Mouse (Mus musculus): ENCODE results near the gene Cyb5r3.

Cyb5r3 gene

DNA sequence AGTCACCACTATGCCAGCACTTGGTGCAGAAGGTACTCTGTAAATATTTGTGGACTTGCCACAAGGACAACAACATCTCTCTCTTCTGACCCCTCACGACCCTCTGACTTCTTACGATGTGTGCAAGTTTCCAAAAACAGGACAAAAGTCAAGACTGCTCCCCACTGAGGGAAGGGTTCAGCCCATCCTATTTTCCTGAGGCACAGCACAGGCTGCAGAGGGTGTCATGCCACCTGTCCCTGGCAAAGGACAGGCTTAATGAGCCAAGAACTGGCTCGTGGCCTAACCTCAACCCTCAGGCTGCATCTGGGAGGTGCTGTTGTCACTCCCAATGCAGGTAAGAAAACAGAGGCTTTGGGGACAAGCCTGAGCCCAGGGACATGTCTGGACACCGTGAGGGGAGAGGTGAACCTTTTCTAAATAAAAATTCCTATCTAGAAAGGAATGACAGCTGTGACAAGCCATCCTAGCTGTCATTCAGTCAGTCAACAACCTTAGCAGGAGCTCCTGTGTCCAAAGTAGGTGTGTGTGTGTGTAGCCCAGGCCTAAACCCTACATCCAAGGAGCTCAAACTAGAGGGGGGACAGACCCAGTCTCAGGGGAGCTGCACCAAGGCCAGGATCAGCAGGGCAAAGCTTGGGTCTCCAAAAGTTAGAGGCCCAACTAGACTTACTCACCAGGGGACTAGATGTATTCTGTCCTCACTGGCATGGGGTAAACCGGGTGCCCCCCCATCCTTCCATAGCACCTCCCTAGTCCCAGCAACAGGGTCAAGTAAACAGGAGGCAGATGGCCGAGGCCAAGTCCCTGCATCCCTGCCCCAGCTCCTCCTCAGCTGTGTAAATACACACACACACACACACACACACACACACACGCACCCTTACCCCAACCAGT is 3.3 kb downstream of the Cyb5r3 start:
- DNase-seq = peak; percentile 39

DNA sequence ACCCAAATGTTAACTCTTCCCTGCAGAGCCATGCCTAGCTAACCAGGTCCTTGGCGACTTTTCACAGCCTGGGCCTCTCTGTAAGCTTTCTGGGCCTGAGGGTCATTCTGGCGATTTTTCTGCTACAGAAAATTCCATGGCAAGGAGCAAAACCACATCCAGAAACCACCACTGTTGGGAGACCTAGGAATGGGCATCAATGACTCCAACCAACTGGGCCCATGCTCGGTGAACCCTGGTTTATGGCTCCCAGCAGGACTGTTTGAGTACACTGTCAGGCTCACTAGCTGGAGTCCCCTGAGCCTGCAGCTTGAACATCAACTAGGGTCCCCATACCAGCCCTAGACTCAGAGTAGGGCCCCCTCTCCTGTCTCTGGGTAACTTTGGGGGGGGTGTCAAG is 4.1 kb downstream of the Cyb5r3 start:
- DNase-seq = no peak

DNA sequence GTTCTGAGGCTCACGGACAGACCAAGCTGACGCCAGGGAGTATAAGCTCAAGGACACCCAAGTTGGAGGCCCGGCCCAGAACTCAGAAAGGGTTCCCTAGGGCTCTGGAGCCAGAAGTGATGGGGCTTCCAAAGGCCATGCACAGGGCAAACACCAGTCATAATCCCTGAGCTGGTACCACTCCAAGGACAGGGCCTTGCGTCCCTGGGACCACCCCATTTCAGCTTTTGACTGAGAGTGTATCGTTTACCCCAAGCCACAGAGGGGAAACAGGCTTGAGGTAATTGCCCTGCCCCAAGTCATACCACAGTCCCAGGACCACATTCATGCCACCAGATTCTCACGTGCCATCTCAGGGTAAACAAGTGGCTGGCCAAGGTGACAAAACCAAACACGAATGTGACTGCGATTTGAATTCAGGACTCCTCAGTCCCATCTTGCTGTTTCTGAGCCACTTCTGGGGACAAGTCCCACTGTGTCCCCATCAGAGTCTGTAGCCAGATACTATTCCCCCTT is 4.8 kb downstream of the Cyb5r3 start:
- no peak for DNase-seq

DNA sequence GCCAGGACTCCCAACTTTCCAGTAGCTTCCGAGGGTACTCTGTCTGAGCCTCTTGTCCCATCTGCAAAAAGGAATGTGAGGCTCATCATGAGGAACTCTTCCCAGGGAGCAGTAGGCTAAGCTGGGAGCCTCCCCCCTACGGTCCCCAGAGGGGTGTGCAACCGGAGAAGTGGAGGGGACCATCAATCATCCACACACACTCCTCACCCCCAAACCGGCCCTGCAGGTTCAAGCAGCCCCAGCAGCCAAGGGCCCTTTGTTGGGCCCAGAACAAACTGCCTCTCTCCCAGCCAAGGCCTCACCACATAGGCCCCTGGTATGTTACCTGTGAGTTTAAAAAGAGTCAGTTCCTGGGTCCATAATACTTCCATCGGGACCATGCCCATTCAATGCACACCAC is 5.3 kb downstream of the Cyb5r3 start:
- DNase-seq = no peak

DNA sequence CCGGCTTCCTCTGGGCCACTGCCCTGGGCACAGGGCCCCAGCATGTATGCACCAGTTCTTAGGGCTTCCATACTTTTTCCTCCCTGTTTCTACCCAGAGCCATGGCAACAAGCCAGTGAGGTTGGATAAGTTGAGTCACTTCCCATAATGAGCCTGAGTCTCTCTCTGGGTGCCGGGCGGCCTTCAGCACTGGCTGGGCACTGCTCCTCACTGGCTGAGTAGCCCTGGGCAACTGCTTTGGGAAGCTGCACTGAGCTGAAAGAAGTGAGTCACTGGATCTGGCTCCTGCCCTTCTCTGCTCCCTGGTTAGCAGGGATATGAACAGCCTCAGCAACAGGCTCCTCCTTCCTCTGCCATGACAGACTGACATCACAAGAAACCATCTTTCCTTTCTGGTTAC is 5.8 kb downstream of the Cyb5r3 start:
- no peak for DNase-seq

DNA sequence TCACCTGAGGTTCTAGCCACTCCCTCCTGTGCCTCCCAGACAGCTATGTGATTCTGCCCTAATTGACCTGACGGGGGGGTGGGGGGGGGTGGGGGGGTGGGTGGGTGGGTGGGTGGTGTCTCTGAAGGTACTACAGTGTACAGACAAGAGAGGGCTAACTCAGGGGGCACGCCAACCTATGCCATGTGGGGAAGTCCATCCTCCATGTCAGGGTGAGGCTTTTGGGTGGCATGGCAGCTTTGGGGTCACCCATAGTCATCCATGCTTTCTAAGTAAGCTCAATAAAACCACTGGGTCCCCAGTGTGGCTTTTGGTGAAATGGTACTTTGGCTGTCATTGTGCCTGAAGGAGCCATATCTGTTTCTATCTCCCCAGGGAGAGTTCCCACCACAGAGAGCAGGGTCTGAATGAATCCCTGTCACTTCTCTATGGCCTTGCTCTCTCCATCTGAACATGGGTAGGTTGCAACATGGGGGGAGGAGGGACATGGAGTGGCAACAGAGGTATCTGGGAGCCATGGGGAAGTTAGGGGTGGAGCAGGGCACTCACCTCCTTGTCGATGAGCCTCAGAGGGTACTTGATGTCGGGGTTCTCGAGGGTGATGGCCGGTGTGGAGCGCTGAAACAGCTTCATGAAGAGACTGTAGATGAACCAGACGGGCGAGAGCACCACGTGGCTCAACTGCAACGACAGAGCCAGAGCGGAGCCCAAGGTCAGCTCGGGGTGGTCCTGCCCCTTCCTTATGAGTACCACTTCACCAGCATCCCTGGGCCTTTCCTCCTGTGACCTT is 6.7 kb downstream of the Cyb5r3 start:
- DNase-seq = no peak

DNA sequence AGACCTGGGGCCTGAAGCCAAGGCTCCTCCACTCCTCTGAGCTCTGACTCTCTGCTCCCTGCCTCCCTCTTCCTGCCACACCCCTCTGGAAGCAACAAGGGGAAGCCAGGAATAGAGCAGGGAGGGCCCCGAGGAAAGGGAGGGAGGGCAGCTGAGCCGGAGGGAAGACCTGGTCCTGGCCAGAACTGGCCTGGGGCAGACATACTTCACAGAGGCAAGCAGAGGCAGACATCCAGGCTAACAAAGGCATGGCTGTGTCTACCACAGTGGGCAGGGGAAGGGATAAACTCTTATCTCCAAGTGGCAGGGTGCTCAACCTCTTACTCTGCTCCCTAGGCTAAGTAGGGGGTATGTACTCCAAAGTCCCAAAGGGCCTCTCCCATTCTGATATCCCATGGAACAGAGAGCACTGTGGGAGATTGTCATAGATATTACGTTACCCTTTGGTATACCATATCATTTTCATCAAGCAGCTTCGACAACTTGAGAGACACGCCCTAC is 7.4 kb downstream of the Cyb5r3 start:
- peak; percentile 68 for DNase-seq

DNA sequence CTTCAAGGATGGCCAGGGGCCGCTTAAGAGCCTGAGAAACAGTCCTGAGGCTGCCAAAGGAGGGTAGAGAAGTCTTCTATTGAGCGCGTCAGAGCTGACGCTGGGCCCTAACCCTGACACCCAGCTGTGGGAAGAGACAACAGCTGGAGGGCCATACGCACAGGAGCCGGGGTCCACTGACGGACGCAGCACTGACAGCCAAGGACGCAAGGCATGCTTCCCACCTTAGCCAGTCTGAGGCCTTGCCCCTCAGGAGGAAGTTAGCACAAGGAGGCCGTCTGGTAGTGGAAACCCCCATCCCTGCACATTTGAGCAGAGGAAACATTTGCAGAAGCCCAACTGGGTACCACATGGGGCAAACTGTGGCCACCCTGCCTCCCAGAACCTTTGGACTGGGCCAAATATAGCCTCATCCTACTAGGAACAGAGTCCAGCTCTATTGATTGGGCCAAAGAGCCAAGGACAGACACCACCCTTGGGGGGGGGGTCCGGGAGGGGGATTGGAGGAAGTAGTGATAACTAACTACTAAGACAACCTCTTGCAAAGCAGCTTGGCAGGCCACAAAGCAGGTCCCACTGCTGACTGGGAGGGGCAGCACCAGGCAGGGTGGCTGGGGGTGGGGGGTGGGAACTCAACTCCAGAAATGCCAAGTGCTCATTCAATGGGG is 9.4 kb downstream of the Cyb5r3 start:
- peak; percentile 44 for DNase-seq

DNA sequence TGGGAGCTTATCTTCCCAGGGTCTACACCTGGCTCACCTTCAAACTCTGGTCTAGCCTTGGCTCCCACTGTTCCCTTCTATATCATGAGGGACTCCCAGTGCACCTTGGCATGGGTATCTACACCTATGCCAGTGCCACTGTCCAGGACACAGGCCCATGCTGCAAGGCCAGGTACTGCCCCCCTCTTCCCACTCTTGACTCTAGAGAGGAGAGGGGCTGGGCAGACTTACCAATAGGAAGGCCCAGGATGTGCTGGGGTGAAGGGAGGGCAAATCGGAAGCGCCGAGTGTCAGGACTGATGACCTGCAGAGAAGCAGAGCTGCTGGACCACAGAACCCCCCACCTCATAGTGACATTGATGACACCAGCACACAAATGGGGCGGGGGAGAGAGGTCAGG is 10.4 kb downstream of the Cyb5r3 start:
- no peak for DNase-seq

DNA sequence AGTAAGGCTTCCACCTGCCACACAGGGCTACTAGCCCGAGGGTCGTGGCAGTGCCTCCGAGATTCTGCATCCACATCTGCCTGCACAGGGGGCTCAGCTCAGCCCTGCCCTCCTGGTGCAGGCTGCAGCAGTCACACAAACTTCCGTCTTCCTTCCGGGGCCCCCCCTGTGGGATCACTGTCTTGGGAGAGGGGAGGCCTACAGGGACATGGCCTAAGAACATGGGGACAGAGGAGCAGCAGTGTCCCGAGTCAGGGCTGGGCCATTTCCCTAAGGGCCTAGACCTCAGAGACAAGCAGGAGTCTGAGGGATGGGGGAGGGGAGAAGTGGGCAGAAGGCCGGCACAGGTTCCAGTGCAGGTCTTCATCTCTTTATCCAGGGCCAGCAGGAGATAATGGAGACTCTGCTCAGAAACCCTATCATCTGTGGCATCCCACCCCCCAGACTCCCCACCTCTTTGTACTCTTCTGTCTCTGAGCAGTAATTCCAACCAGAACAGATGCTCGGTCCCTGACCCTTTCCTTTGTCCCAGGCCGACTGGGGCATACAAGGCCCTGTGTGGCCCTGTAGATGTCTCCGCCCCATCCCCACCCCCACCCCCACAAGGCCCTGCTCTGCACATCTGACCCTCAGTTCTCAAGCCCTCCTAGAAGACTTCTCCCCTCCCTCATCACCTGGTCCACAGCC is 11.2 kb downstream of the Cyb5r3 start:
- no peak for DNase-seq

DNA sequence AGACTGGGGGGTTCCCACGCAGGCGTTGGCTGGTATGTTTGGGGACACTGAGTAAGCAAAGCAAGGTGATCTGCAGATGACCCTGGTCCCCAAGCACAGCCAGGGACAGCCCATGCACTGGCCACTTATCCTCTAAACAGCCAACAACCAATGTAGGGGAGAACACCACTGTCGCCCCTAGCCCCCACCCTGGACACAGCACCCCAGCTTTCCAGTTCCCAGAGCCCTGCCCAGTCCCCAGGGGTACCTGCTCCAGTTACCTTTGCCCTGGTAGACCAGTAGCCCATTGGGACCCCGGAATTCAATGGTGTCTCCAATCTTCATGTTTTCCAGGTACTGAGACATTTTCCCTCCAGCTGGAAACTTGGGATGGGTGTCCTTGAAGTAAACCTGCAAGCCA is 11.8 kb downstream of the Cyb5r3 start:
- DNase-seq = no peak

DNA sequence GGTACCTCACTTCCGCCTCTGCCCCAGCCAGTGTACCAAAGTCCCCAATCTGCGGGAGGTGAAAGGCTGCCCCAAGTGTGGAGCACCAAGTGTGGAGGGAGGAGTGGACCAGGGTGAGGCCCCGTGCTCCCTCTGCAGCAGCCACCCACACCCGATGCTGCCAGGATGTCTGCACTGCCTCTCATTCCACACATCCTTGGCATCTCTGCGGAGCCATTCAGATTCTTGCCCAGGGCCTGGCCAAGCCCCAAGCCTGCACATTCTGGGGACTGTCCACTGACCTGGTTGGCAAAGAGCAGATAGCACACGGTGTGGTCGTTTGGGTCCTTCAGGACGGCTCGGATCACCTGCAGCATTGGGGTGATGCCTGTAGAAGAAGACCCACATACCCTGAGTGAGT is 12.6 kb downstream of the Cyb5r3 start:
- DNase-seq = no peak

DNA sequence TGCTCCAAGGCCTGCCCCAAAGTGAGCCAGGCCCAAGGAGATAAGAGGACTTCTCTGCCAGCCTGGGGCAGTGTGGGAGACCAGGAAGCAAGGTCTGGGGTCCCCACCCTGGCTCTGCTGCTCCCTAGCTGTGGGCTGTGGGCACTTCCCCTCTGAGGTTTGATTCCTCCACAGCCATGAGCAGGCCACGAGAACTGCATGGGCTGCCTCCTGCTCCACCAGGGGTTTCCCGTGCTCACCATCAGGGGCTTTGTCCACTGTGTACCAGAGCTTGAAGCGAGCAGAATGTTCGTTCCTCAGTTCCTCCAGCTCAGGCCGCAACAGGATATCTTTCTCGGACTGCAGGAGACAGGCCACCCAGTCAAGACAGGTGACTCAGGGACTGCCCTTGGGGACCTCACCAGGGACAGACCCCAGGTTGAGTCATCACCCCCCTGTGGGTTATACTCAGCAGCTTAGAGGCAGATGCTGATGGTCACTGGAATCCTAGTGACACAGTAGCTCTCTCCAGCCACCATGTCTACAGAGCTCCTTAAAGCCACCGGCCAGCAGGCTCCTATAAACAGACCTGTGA is 13.7 kb downstream of the Cyb5r3 start:
- no peak for DNase-seq

DNA sequence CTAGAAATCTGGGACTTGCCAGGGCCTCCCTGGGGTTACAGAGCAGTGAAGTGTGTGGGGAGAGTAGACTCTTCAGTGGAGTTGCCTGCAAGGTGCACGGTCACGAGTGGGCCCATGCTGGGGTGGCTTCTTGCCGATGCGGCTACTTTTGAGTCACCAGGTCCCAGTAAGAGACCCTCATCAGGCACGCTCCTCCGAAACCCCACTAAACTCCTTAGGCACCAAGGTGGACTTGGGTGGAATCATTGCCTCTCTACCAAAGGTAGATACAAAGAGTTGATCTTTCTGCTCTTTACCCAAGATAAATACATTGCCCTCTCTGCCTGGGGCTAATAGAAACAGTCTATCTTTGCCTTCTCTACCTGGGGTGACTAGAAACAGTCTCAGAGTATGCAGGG is 14.7 kb downstream of the Cyb5r3 start:
- no peak for DNase-seq

DNA sequence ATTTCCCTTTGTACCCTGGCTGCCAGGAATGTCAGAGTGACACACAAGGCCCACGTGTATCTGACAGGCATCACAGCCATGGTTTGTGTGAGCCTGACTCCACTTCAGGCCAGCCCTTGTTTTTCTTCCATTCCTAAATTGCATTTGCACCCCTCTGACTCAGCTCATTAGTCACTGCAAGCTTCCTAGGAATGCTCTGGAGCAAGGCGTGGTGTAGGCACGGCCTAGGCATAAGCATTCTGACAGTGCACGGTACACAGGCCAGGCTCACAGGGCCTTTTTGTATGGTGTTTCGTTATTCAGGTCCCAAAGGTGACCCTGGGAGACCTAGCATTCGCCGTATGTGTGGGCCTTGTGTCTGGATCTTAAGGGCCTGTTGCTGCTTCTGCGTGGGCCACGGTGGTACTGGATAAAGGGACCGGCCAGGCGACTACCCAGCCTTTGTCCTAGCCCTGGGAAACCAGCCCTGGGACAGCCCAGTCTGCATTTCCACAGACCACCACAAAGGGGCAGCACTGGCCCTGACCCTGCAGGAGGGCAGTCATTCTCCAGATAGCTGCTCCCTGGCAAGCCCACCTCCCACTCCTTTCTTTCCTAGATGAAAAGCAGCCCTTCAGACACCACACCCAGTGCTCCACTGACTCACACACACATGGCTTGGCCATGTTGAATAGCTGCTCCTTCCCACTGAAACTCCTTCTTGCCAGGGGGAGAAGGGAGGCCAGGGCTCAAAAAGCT is 15.3 kb downstream of the Cyb5r3 start:
- peak; percentile 72 for DNase-seq

DNA sequence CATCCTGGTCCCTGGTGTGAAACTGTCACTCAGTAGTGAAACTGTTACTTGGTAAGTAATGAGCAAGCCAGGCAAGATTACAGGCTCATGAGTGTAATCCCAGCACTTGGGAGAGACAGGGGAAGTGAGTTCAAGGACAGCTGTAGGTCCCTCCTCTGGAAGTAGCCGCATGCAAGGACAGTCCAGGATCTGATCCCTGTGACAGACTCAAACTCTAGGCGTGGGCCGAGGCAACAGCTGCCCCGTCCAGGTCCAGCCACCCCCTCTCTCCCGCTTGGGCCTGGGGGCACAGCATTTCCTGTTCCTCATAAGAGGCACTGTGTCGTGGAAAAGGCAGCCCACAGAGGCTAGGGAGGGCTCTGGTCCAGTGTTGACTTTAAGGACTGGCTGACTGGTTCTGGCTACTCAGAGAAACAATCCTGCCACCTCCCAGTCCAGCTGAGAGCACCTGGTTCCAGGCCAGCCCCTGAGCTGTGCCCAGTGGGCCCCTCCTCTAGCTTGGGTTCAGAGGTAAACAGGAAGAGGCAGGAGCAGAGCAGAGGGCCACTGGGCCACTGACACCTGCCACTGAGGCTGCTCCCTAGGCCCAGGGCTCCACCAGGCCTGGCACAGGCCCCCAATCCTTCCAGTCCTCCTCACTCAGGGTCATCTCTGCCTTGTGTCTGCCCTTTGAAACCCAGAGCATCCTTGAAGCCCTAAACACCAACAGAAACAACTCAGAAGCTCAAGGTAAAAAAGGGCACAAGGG is 16.5 kb downstream of the Cyb5r3 start:
- no peak for DNase-seq

DNA sequence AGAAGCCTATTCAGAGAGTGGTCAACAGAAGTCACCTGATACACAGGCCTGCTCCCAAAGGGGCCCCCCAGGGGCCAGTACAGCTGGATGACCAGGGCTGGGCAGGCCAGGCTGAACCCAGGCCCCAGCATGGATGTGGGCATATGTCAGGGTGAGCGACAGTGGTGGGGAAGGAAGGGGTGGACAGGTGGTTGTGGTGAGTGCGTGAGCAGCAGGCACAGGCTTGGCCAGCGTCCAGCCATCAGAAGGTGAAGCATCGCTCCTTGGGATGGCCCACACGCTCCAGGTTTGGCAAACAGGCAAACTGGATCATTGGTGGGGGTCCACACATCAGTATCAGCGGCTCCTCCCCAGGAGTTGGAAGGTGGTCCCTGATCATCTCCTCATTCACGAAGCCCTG is 18.1 kb downstream of the Cyb5r3 start:
- DNase-seq = no peak

DNA sequence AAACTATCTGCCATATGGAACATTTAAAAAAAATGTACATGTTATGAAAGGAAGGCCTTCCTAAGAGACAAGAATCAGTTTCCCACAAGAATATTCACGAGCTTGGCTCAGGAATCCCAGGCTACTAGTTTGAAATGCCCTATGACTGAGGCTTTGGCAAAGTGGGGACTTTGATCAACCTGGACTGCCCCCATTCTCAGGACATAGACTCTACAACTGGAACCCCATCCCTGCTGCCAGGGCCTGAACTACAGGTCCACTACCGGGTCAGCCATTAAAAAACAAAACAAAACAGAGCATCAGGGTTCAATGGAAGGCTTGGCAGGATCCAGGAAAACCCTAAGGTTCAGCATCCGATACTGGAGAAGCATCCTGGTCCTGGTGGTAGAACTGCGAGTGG is 21.7 kb downstream of the Cyb5r3 start:
- DNase-seq = no peak

DNA sequence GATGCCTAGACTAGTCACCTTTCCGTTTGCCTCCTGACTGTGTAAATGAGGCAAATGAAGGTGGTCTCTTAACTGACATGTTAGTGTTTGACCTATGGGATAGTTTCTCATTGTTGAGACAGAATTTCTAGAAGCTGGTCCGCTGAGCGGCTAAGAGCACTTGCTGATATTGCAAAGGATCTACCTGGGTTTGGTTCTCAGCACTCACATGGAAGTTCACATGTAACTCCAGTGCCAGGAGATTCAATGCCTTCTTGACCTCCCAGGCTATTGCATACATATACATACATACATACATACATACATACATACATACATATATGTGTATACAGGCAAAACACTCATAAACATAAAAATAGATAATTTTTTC is 22.3 kb downstream of the Cyb5r3 start:
- DNase-seq = no peak

DNA sequence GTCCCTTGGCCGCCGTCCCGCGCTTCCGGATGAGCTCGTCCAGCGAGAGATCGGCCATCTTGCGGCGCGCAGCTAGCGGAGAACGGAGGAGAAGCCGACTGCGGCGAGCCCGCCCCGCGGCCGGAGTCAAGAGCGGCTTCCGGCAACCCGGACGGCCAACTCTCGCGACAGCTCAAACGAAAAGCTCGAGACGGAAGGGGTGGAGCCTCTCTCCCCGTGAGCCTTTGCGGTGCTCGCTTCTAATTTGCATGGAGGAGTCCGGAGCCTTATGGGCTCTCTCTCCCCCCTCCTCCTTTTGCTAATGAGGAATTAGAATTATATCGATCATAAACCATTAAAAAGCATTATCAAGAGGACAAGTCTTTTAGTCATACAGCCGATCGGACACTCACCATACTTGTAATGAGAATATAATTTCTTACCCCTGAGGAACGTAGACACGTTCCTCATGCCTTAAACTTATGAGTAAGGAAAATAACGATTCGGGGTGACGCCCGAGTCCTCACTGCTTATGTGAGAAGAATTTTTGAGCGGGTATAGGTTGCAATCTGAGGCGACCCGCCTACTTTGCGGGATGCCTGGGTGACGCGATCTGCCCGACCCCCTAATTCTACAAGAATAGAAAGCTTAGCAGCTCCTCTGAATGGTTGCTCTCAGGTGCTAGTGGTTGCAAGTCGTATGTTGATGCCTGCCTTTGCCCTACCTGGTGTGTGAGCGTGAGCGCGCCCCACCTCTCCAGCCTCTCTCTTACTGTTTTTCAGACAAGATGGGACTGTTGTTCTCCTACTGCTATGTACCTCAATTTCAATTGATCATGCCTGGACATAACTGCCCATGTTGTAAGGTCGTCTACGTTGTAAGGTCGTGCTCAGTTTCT is 23.0 kb downstream of the Cyb5r3 start, which contains the start of gene Poldip3:
Gene Poldip3 (minus strand): TSS at position 189 of the 877 bp plus-strand sequence.
- DNase-seq = peak; percentile 99
